Mouse (Mus musculus) heart, postnatal 25 days (tissue): Measurements from ENCODE around the gene Dnajc25. TPM values are rescaled to one million over a fixed set of nuclear protein-coding genes. Genes with fewer than 3 reads are reported as not detected.

ENCODE experiments used
- DNase-seq: peaks from one replicate; pipeline ENCODE4 v3.0.0; 2022; ENCODE audit warnings: low spot score
- intact Hi-C: fragments of 180-260 bp; cut with DNase I; formaldehyde crosslinking; loops from one replicate; pipeline ENCODE4 v1.15.1; 2025
- total RNA-seq, 2 experiments: library from RNA; stranded (reverse); gene quantifications; 2 replicates each; pipeline ENCODE4 v1.2.3; 2021

Dnajc25 gene
- total RNA-seq, 2 experiments from 2014 or later, result 17.6 to 18.2 TPM

GRCm38 (mm10) chr4:59002948-59003805 is 8.3 kb downstream of the Dnajc25 start, which contains the start of gene Gm20503:
TSS of gene Gm20503 (plus strand) at chr4:59003210.
- intact Hi-C loops, result no loop called here
- DNase-seq, result peak; percentile 87

GRCm38 (mm10) chr4:59003806-59004200 is 8.9 kb downstream of the Dnajc25 start:
- intact Hi-C loops, result loop anchor here (2.0 kb wide), 1 partner anchor 31 kb away; the partner anchor contains the start of gene Gng10
- no peak for DNase-seq

DNA sequence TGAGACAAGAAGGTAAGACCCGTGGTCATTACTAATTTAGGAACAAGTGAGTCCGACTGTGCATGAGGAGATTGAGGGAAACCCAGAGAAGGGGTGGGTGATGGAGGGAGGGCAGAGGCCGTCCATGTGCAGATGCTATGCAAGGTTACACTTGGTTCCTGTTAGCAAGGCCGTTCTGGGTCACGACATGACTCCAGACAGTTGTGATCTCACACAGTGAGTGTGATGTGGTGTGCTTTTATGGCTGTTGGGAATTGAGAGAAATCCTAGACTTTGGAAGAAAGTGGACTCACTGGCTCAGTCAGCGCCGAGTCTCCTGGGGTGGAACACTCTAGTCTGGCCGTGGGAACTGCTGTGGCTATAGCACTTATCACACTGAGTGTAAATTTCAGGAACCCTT is 11.3 kb downstream of the Dnajc25 start:
- DNase-seq, result no peak
- intact Hi-C loops, result no loop called here

GRCm38 (mm10) chr4:59007016-59007415 is 12.2 kb downstream of the Dnajc25 start:
- intact Hi-C loops, result no loop called here
- DNase-seq, result no peak

DNA sequence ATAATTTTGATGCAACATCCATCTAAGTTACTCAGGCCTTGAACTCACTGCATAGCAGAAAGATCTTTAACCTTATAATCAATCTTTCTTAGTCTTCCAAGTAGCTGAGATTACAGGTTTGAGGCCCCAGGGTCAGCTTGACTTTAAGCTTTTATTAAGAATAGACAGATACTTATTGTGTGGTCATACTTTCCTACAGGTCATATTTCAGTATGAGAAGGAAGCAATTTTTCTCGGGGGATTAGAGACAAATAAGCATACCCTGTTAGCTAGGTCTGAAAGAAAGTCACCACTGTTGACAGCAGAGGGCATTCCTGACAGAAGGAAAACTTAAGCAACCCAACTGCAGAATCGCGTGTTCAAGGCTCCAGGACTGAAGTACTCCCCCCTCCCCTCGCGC is 13.1 kb downstream of the Dnajc25 start:
- intact Hi-C loops, result no loop called here
- no peak for DNase-seq

- DNase-seq, result no peak
- intact Hi-C loops, result no loop called here
Observed at GRCm38 (mm10) chr4:59009186-59009585, 14.3 kb downstream of the Dnajc25 start.

DNA sequence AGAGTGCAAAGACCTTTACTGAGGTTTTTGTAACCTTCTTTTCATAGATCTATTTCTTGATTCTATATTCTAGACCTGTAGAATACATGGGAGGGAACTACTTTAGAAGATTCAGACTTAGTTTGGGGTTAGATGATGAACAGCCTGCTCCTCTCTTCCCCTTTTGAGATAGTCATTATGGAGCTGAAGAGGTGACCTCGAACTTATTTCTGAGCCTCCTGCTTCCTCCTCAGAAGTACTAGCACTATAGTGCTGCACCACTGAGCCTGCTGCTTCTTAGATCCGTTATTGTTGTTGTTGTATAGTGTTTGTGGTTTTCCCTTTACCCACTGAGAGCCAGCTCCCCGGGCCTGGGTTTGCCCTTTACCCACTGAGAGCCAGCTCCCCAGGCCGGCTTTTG is 14.8 kb downstream of the Dnajc25 start:
- no peak for DNase-seq
- intact Hi-C loops, result no loop called here

DNA sequence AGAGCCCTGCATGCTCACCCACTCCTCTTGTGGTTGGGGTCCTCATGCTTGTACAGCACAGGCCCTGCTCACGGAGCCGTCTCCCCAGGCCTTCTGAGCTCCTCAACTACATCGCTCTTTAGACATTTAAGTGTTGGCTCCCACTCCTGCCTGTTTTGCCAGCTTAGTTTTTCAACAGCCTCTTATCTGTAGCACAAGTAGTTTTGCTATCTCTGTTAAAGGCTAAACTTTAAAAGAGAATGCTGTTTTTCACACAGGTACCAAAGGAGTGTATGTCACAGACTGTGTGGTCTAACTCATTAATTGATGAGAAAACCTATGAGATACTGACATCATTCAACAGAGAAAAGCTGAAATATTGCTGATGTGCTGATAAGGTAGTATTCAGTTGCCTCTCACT is 16.6 kb downstream of the Dnajc25 start:
- intact Hi-C loops, result no loop called here
- DNase-seq, result no peak

- no peak for DNase-seq
- intact Hi-C loops, result no loop called here
Observed at GRCm38 (mm10) chr4:59015181-59015580, 20.3 kb downstream of the Dnajc25 start.

- DNase-seq, result no peak
Observed at GRCm38 (mm10) chr4:59016922-59017321, 22.1 kb downstream of the Dnajc25 start.

DNA sequence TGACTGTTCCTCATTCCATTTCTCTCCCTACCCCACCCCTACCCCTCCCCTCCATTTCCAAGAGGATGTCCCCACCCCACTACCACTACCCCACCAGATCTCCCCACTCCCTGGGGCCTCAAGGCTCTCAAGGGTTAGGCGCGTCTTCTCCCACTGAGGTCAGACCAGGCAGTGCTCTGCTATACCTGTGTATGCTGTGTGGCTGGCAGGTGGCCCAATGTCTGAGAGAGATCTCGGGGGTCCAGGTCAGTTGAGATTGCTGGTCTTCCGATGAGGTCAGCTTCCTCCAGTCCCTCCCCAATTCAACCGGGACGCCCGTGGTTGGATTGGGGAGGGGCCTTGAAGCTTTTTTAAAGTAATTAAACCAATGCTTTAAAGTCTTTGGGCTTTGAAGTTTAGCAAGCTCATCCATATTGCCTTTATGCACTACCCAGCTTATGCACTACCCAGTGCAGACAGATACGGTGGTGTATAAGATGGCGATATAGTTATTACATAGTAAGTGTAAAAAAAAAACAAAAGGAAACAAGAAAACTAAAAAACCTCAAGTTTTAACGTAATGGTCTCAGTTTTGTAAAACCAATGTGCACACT is 39.6 kb downstream of the Dnajc25 start:
- no peak for DNase-seq

More at GRCm38 (mm10) chr4:59016922-59017321, 22.1 kb downstream of the Dnajc25 start:
- intact Hi-C loops, result no loop called here

GRCm38 (mm10) chr4:59034918-59035785 is 40.3 kb downstream of the Dnajc25 start, which contains the start of gene Gng10:
TSS of gene Gng10 (plus strand) at chr4:59035088.
- intact Hi-C loops, result loop anchor here (2.0 kb wide), 1 partner anchor 30 kb away; no protein-coding TSS in a partner anchor
- DNase-seq, result peak; percentile 41

More for the DNA sequence above, 39.6 kb downstream of the Dnajc25 start:
- intact Hi-C loops, result loop anchor here (2.0 kb wide), 1 partner anchor 30 kb away; no protein-coding TSS in a partner anchor

DNA sequence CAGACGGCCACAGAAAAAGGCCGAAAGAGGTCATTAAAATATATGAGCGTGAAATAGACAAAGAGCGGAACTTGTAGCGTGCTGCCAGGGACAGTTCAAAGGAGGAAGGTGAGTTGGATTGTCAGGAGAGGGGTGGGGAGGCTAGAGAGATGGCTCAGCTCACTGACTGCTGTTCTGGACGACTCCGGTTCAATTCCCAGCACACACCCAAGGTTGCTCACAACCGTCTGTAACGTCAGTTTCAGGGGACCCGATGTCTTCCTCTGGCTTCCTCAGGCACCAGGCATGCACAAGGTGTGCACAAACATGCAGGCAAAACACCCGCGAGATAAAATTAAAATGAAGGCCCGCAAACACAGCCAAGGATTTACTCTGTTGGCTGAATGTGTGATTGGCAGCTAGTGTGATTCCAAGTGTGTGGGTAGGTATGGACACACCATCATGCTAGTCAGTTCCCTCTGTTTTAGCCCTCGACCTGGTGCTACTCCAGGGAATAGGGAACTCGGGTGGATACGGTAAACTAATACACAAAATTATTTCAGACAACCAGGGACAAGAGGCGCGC is 41.0 kb downstream of the Dnajc25 start:
- intact Hi-C loops, result loop anchor here (1.0 to 2.0 kb wide), 2 partner anchors 31 to 52 kb away; no protein-coding TSS in a partner anchor
- DNase-seq, result no peak

GRCm38 (mm10) chr4:59036490-59037127 is 41.7 kb downstream of the Dnajc25 start:
- DNase-seq, result peak; percentile 40
- intact Hi-C loops, result loop anchor here (1.0 kb wide), 1 partner anchor 52 kb away; no protein-coding TSS in a partner anchor

- DNase-seq, result no peak
- intact Hi-C loops, result no loop called here
Observed at GRCm38 (mm10) chr4:59037525-59037924, 42.7 kb downstream of the Dnajc25 start.

DNA sequence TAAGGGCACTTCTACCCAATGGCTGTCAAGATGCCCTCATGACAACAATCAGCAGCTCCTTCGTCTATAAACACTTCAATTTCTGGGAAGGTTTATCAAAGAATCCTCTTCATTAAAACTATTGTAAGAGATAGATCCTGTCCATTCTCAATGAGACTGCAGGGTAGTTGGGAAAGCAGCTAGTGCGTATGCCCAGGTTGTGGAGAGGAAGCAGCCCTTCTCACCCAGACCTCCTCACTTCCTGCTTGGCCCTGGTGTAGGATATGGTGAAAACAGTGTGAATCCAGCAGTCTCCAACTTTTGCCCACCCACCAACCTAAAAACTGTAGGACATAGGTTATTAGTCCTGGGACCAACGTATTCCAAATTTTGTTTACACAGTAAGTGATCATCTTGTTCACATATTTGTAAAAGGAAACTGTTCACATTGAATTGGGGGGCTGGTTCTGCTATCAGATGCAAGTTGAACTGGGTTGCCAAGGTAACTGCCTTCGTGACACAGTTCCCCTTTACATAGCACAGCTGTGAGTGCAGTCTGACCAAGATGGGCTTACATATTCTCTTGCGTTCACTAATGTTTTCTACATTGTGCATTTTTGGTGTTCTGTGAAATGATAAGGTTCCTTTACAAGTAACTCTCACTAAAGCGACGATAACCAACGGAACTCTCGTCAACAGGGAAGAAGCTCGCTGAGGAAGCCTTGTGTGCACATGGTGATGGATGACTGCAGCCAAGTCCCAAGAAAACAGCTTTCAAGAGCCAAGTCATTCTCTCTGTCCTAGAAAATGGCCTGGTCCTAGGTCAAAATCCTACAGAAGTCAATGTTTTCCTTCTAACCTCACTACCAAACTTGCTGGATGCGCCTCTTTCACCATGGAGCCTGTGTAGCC is 45.8 kb downstream of the Dnajc25 start:
- intact Hi-C loops, result no loop called here

GRCm38 (mm10) chr4:59043074-59043473 is 48.2 kb downstream of the Dnajc25 start:
- no peak for DNase-seq
- intact Hi-C loops, result no loop called here

More for the DNA sequence above, 45.8 kb downstream of the Dnajc25 start:
- DNase-seq, result no peak

DNA sequence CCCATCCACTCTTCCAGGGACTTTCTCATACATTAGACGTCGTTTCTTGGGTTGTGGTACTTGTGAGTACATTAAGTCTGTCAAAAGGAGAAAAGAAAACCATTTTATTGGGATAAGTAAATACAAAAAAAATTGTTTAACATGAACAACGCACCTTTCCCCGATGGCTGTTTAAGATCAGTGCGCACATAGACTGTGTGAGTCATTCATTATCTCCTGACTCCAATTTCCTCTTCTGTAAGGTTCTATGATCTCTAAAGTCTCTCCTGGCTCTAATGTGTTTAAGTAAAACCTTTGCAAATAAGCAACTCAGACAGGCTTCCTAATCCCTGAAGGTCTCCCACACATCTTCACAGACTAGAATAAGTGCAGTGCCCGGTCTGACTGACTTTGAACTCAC is 49.0 kb downstream of the Dnajc25 start:
- intact Hi-C loops, result no loop called here
- no peak for DNase-seq
